Mouse (Mus musculus) layer of hippocampus, adult 9-11 months (tissue): Measurements from ENCODE around the gene Cntn2.

Experiments
- DNase-seq: peaks from one replicate; pipeline ENCODE4 v3.0.0; 2022

Cntn2 gene

DNA sequence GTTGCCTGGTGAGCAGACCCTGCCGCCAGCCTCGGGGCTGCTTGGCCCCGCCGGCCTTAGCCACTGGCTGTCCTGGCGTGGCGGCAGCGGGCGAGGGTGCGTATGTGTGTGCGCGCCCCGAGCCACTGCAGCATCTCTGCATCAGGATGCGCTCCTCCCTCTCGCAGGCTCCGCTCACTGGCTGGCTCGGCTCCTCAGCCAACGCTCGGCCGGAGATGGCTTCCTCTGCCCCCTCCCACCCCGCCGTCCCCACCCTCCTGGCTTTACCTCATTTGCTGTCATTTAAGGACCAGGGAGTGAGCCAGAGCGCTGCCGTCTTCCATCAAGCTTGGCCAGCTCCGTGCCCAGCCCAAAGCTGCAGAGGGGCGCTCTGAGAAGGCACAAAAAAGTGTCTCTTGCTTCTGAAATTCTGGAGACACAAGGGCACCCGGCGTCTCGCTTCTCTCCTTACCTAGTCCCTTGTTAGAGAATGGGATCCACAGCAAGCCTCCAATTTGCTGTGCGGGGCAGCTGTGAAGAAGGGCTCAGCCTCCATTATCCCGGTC lies at the start of gene Cntn2:
Gene Cntn2 (minus strand): TSS at position 495 of the 545 bp plus-strand sequence.
- DNase-seq, result peak; percentile 82

GRCm38 (mm10) chr1:132592145-132592544 lies 49.1 kb upstream of the Cntn2 start:
- DNase-seq, result peak; percentile 63

DNA sequence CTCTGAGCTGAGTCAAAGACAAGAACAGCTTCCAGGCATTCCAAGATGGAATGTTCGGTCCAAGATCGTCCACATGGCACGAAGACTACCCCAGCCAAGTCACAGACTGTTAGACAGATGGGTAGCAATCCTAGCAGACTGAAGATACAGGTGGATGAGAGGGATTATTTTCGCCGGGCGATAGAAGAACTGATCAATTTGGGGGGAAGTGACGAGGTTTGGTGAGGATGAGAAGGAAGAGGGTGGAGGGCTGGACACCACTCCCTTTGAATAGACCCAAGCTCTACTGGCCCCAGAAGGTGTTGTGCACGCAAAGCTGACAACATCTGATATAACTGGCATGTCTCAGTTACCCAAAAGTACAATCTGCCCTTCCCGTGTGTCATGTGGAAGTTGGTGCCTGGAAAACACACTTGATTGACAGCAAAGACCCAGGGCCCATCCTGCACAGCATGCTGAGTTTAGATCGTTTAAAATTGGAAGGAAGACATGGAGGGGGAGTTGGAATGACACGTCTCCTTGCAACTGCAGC lies 48.4 kb upstream of the Cntn2 start:
- DNase-seq, result peak; percentile 64

DNA sequence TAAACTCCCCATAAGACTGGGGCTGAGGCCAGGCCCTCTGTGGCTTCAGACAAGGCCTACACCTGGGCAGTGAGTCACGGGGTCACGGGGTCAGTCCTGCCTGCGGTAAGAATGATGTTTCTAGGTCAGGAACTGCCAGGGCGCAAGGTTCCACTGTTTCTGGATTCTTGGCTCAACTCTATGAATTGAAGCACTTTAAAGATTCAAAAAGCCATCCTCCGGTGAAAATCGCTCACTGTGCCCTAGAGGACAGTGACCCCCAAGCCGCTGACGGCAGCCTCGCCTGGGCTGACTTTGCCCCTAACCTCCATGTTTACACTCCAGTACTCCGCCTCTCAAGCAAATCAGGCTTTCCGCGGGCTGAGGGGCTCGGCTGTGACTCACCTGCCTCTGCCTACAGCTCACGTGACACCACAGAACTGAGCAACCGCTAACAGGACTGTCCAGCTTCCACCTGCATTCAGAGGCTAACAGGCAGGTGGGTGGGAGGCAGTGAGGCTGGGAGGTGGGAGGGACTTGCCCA lies 43.7 kb upstream of the Cntn2 start:
- DNase-seq, result no peak

DNA sequence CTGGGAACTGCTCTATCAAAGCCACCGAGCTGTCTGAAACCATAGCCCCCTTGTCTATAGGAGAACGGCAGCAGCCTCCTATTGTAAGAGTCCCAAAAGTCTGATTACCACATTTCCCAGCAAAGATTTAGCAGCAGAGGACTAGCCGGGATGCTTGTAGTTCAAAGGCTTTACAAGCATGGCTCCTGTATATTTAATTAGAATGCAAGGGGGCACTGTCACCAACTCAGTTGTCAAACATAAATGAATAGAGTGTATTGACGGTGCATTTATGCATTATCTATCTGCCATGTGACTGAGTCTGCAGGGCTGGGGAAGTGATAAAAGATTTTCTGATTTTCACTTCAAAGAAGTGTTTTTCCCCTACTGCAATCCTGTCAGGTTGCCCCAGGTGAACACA lies 42.3 kb upstream of the Cntn2 start:
- DNase-seq, result no peak

DNA sequence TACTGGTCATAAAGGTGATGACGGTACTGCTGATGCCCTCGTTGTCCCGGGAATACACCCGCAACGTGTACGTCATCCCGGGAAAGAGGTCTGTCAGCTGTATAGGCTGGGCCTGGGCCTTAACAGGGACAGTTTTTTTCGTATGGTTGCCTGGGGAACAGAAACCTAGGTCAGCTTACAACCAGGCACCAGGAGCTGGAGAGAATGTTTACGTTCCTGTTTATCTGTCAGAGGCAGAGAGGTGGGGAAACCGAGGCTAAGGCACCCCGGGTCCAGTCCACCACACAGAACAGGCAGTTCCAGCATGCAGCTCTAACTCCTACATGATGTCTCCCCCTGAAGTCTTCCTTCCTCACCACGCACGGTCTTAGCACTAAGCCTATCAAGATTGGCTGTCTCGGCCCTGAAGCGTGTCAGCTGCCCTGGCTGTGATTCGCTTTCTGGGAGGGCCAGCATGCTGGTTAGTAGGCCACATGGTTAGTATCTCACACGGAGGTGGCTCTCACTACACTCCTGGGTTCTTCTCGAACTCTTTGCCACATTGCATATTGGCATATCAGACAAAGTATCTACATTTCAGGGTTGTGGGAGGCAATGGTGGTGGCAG lies 40.0 kb upstream of the Cntn2 start:
- no peak for DNase-seq

- no peak for DNase-seq
Observed at GRCm38 (mm10) chr1:132581845-132582839, 39.1 kb upstream of the Cntn2 start.

GRCm38 (mm10) chr1:132580063-132580462 lies 37.0 kb upstream of the Cntn2 start:
- DNase-seq, result no peak

DNA sequence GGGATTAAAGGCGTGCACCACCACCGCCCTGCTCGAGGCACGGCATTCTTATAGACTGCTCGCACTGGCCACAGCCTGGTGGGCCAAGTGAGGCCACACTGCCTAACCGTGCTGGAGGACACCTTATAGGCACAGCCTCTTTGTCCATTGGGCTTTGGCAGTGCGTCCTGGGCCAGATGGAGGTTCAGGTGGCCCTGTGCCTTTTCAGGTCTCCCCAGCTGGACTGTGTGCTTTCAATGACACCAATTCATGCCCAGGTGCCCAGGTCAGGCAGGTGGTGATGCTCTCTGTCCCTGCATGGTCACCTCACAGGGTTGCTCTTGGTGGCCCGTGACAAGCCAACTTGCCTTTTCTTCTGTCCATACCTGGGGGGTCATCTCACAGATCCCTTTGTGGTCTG lies 33.8 kb upstream of the Cntn2 start:
- DNase-seq, result no peak

- no peak for DNase-seq
Observed at GRCm38 (mm10) chr1:132572851-132573250, 29.8 kb upstream of the Cntn2 start.

GRCm38 (mm10) chr1:132571613-132572012 lies 28.6 kb upstream of the Cntn2 start:
- DNase-seq, result no peak

- DNase-seq, result no peak
Observed at GRCm38 (mm10) chr1:132570906-132571305, 27.9 kb upstream of the Cntn2 start.

- no peak for DNase-seq
Observed at GRCm38 (mm10) chr1:132570068-132570780, 27.2 kb upstream of the Cntn2 start.

GRCm38 (mm10) chr1:132569516-132569915 lies 26.5 kb upstream of the Cntn2 start:
- peak; percentile 55 for DNase-seq

GRCm38 (mm10) chr1:132567336-132568125 lies 24.5 kb upstream of the Cntn2 start:
- no peak for DNase-seq

DNA sequence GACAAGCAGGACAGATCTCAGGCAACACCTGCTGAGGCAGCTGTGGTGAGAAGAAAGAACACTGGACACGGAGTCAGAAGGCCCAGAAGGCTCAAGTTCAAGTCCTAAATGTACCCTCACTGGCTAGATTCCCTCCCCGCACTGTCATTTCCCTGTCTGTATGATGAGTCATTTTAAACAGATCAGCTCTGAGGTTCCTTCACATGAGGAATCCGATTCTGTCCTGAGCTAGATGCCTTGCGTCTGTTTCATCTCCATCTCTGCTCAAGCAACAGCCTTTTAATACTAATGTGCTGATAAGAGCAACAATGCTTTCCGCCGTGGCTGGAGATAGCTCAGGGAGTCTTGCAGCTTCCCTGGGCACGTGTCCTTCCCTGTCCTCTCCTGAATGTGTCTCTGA lies 22.7 kb upstream of the Cntn2 start:
- no peak for DNase-seq

GRCm38 (mm10) chr1:132564946-132565345 lies 21.9 kb upstream of the Cntn2 start:
- DNase-seq, result no peak

- DNase-seq, result no peak
Observed at GRCm38 (mm10) chr1:132562337-132562795, 19.3 kb upstream of the Cntn2 start.

- no peak for DNase-seq
Observed at GRCm38 (mm10) chr1:132560907-132561700, 18.0 kb upstream of the Cntn2 start.

DNA sequence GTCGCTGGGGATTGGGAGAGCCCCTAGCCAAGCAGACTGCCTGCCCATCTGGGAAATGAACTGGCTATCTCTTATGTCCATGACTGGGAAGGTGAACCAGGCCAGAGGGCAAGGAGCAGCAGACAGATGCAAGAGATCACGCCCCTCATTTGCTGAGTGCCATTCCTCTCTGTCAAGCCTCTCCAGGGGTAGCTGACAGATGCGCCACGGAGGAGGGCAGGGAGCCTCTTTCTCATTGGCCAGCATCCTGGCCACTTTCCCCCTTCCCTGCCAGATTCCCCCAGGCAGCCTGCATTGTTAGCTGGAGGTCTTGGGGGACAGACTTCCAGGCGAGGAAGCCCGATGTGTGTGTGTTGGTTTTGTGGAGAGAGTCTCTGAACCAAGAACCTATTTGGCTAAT lies 16.0 kb upstream of the Cntn2 start:
- DNase-seq, result no peak
